In the genomic region with DNA sequence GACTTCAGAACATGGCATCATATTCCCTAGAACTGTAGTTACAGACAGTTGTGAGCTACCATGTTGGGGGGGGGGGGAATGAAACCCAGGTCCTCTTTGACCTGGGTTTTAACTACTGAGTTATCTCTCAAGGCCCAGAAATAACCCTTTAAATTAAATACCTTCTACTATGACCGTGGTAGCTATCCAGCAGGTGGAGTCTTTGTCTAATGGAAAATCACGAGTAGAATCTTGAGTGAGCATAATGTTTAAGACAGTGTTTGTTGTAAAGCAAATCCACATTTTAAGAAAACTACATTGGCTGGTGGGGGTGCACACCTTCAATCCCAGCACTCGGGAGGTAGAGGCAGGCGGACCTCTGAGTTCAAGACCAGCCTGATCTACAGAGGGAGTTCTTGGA, we compare ENCODE assay signal across 30 mouse cellular contexts. TPM values are rescaled to one million over a fixed set of nuclear protein-coding genes. Genes with fewer than 3 reads are reported as not detected.
DNase-seq lines count a peak whose midpoint lies in the region; ATAC-seq and TF ChIP-seq lines count a peak whose summit lies in the region.
"Had no signal": no experiment of that assay in that cellular context is flagged by ENCODE, and none has a peak within 500 bp of the region (broad histone marks: within the 10 kb centered on the region; RNA-seq: fewer than 3 reads in every experiment).

No protein-coding gene starts in this region.

- no peak for ATAC-seq in CD4-positive, CD25-positive, alpha-beta regulatory T cell, adult 4 months
- ATAC-seq: activated CD4-positive, CD25-positive, alpha-beta regulatory T cell, adult 4 months; forebrain, embryonic 15.5 days; hindbrain, embryonic 16.5 days; inflammation-experienced regulatory T-cells, adult 6 months; intestine, embryonic 16.5 days had no signal

- H3K4me1 ChIP-seq in MEL (ENCODE audit: control insufficient read depth in 1 of 2, insufficient read depth in 2 of 2, low read length in 2 of 2) = no peaks in the 10 kb centered on the region; a peak in 1 of 4 replicates
- H3K4me1 ChIP-seq: embryonic facial prominence, embryonic 10.5 days; embryonic facial prominence, embryonic 13.5 days; forebrain, embryonic 12.5 days; forebrain, embryonic 15.5 days; heart, embryonic 12.5 days; heart, embryonic 15.5 days; hindbrain, embryonic 10.5 days; hindbrain, embryonic 13.5 days had no signal

- no peaks in the 10 kb centered on the region for H3K27me3 ChIP-seq in MEL (ENCODE audit: control insufficient read depth in 1 of 2, insufficient read depth in 2 of 2, low read length in 2 of 2)
- H3K27me3 ChIP-seq: embryonic facial prominence, embryonic 13.5 days; forebrain, embryonic 12.5 days; forebrain, embryonic 15.5 days; heart, embryonic 12.5 days; heart, embryonic 15.5 days; hindbrain, embryonic 13.5 days had no signal

- no peaks in the 10 kb centered on the region; a peak in 1 of 4 replicates for H3K36me3 ChIP-seq in MEL (ENCODE audit: control insufficient read depth in 1 of 2, insufficient read depth in 2 of 2, low read length in 2 of 2)
- H3K36me3 ChIP-seq: embryonic facial prominence, embryonic 10.5 days; embryonic facial prominence, embryonic 13.5 days; forebrain, embryonic 12.5 days; forebrain, embryonic 15.5 days; heart, embryonic 12.5 days; heart, embryonic 15.5 days; hindbrain, embryonic 10.5 days; hindbrain, embryonic 13.5 days had no signal

- peak in 1 of 3 experiments; percentile 13; a peak in 1 of 6 replicates for TF ChIP-seq CTCF in MEL (IDR thresholded peaks at IDR 0.05 in 2 of 3, conservative IDR thresholded peaks at IDR 0.05 in 1 of 3; ENCODE audit: control insufficient read depth in 1 of 3, insufficient read depth in 1 of 3, low read depth in 2 of 3, low read length in 3 of 3, poor library complexity in 1 of 3, severe bottlenecking in 1 of 3)

- no peak; the same call in 1 of the 2 replicates for TF ChIP-seq RAD21 in MEL (IDR thresholded peaks at IDR 0.05; ENCODE audit: low read depth, low read length)

- H3K4me3 ChIP-seq in MEL (ENCODE audit: control insufficient read depth in 1 of 2, insufficient read depth in 1 of 2, low read depth in 2 of 2, low read length in 2 of 2) = no peak overlapping the region
- H3K4me3 ChIP-seq: embryonic facial prominence, embryonic 10.5 days; embryonic facial prominence, embryonic 13.5 days; erythroblast, embryonic 14.5 days; forebrain, embryonic 12.5 days; forebrain, embryonic 15.5 days; heart, embryonic 12.5 days; heart, embryonic 15.5 days; hindbrain, embryonic 10.5 days; hindbrain, embryonic 13.5 days had no signal

- H3K27ac ChIP-seq in MEL (ENCODE audit: control insufficient read depth, low read depth, low read length) = no peak overlapping the region
- H3K27ac ChIP-seq: embryonic facial prominence, embryonic 10.5 days; embryonic facial prominence, embryonic 13.5 days; forebrain, embryonic 12.5 days; forebrain, embryonic 15.5 days; heart, embryonic 15.5 days; hindbrain, embryonic 10.5 days; hindbrain, embryonic 13.5 days had no signal

- H3K9ac ChIP-seq in MEL (ENCODE audit: control insufficient read depth, low read depth, low read length, poor library complexity, severe bottlenecking) = no peak overlapping the region
- H3K9ac ChIP-seq: embryonic facial prominence, embryonic 13.5 days; forebrain, embryonic 12.5 days; forebrain, embryonic 15.5 days; heart, embryonic 12.5 days; heart, embryonic 15.5 days; hindbrain, embryonic 13.5 days had no signal

- no peak for TF ChIP-seq EP300 in MEL (IDR thresholded peaks at IDR 0.05; ENCODE audit: low read depth in 1 of 2, low read length in 2 of 2)

- no peaks in the 10 kb centered on the region for H3K9me3 ChIP-seq in MEL (replicated peaks; ENCODE audit: insufficient read depth, low read length)
- H3K9me3 ChIP-seq: embryonic facial prominence, embryonic 10.5 days; embryonic facial prominence, embryonic 13.5 days; forebrain, embryonic 12.5 days; forebrain, embryonic 15.5 days; heart, embryonic 12.5 days; heart, embryonic 15.5 days; hindbrain, embryonic 10.5 days; hindbrain, embryonic 13.5 days had no signal

- DNase-seq in CD4-positive, CD25-positive, alpha-beta regulatory T cell, adult 2 months (ENCODE audit: low read depth, low spot score) = peak; percentile 49
- DNase-seq in 416B (ENCODE audit: low read depth) = peak; percentile 46
- DNase-seq in MEL (ENCODE audit: low read depth, low spot score) = no peak
- no peak for DNase-seq in right cerebral cortex, postnatal 14 days
- DNase-seq in kidney, postnatal 14 days = no peak
- DNase-seq: adrenal gland, adult 8-10 months; adrenal gland, postnatal 25 days; cerebellum, adult 11-12 months; cerebellum, adult 8-10 months; cerebellum, postnatal 10 days; cerebellum, postnatal 36 days; embryo, embryonic 11 days; gastrocnemius, postnatal 10 days; gastrocnemius, postnatal 36 days; heart, postnatal 10 days; heart, postnatal 36 days had no signal

- TF ChIP-seq POLR2A in MEL (IDR thresholded peaks at IDR 0.05; ENCODE audit: control insufficient read depth in 1 of 2, insufficient read depth in 1 of 2, low read depth in 1 of 2, low read length in 2 of 2, poor library complexity in 1 of 2) = no peak

- no peaks in the 10 kb centered on the region for H3K79me2 ChIP-seq in MEL (ENCODE audit: control insufficient read depth, insufficient read depth, low read length, poor library complexity)

TF ChIP-seq in MEL, 35 proteins besides CTCF, POLR2A, EP300 and RAD21:
- no peak for TF ChIP-seq MXI1 (IDR thresholded peaks at IDR 0.05; ENCODE audit: low read depth, low read length)
- TF ChIP-seq TAL1 (IDR thresholded peaks at IDR 0.05; ENCODE audit: low read length) = no peak
- 0 out of 2 replicates have a peak, but pooled peaks have one; percentile 13 for TF ChIP-seq SMC3 (IDR thresholded peaks at IDR 0.05; ENCODE audit: low read depth, low read length)
- no peak for TF ChIP-seq CHD2 (IDR thresholded peaks at IDR 0.05; ENCODE audit: low read length)
- no peak for TF ChIP-seq MAFK (IDR thresholded peaks at IDR 0.05; ENCODE audit: borderline replicate concordance, low read depth, low read length)
- TF ChIP-seq ELF1 (IDR thresholded peaks at IDR 0.05; ENCODE audit: low read depth, low read length) = no peak
- 0 out of 2 replicates have a peak, but pooled peaks have one; percentile 3 for TF ChIP-seq ZC3H11A (IDR thresholded peaks at IDR 0.05; ENCODE audit: low read depth, low read length)

RNA-seq across cellular contexts. Expression of gene Eif2a, which starts 12.1 kb away (rescaled TPM):
- polyA plus RNA-seq in CD4-positive, CD25-positive, alpha-beta regulatory T cell, adult 4 months (2017; shearing (Covaris generic)) = 10 to 100 TPM; 69.7 to 74.8 TPM
- total RNA-seq in MEL (2012; rRNA removed) = 70.2 and 79.5 TPM in 2 replicates
- 100 to 1,000 TPM in 1 of 2 experiments, 10 to 100 TPM in 1; 67.3 to 192 TPM for polyA plus RNA-seq in MEL (2012; ENCODE audit: insufficient read depth in 1 of 2, insufficient read length in 2 of 2, low read depth in 1 of 2, low replicate concordance in 2 of 2, missing spikeins in 1 of 2)

RNA-seq across cellular contexts. Expression of gene Serp1, which starts 12.2 kb away (rescaled TPM):
- polyA plus RNA-seq in CD4-positive, CD25-positive, alpha-beta regulatory T cell, adult 4 months (2017; shearing (Covaris generic)) = 10 to 100 TPM; 38.8 to 57.0 TPM
- 78.7 and 96.3 TPM in 2 replicates for total RNA-seq in MEL (2012; rRNA removed)
- 10 to 100 TPM; 80.5 to 83.8 TPM for polyA plus RNA-seq in MEL (2012; ENCODE audit: insufficient read depth in 1 of 2, insufficient read length in 2 of 2, low read depth in 1 of 2, low replicate concordance in 2 of 2, missing spikeins in 1 of 2)

Comparison
In these comparisons a context has a peak if more than half of its experiments do, and no peak if none do; other contexts are left out.
1. DNase-seq: peak in CD4-positive, CD25-positive, alpha-beta regulatory T cell, adult 2 months (single experiment) and 416B (single experiment); none in MEL (single experiment), right cerebral cortex, postnatal 14 days (single experiment) and kidney, postnatal 14 days (single experiment).